Mouse (Mus musculus): ENCODE results near the gene Pard3b.

DNA sequence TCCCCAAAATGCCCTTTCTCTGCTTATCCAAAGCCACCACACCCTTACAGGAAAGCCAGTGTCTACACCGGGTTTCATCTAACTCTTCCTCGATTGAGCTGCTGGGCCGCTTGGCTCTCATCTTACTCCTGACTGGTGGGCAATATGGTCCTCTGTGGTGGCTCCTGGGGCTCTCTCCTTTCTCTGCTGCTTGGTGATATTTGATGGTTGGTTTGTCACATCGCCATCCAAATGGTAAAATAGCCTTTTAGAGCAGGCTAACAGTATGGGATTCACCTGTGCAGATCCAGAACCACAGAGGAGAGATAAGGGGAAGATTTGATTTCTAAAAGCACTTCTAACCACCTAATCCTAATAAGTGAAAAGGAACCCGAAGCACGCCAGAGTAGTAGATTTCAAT, 986.2 kb downstream of the Pard3b start:
- no peak for TF ChIP-seq POLR2A (IDR thresholded peaks at IDR 0.05; ENCODE audit: low read depth, low read length)
- no peak for TF ChIP-seq CTCF (IDR thresholded peaks at IDR 0.05; ENCODE audit: extremely low read depth, insufficient read depth, insufficient read length, insufficient replicate concordance)

Measured in spleen, adult 2 months (tissue).